Mouse (Mus musculus) E14TG2a.4 (cell line): ENCODE results near the gene Mlip.

ENCODE experiments used
- CTCF ChIP-seq: conservative IDR thresholded peaks from 2 replicates; pipeline ENCODE4 v1.5.1; 2014; ENCODE audit warnings: low read length
- NANOG ChIP-seq: IDR thresholded peaks from 2 replicates; pipeline ENCODE4 v1.6.1; 2014; ENCODE audit warnings: borderline replicate concordance, low read length, mixed read lengths
- POU5F1 ChIP-seq: IDR thresholded peaks from 2 replicates; pipeline ENCODE4 v1.6.1; 2014; ENCODE audit warnings: low read length, borderline replicate concordance

DNA sequence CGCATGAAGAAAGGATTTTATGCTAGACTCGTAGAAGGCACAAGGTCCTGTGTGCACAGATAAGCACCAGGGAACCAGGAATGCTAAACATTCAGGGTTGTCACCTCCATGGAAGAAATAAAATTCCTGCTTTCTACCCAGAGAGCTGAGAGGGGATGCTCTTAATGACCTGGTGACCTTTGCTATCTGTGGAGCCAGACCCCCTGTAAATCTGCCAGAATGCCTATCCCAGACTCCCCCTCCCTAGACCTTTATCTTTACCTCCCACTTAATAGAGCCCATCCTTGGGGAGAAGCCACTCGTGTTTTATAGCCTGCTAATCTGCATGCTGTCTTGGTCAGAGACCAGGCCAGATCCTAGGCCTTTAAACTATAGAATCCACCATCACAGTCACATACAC lies 29.7 kb upstream of the Mlip start:
- TF ChIP-seq CTCF: no peak
- no peak for TF ChIP-seq NANOG
- no peak for TF ChIP-seq POU5F1
